Mouse (Mus musculus) bone marrow macrophage, adult 2 months (primary cell): ENCODE measurements around the gene Helt.

Experiments
- CTCF ChIP-seq: IDR thresholded peaks from 2 replicates; pipeline ENCODE4 v1.5.1; 2012; ENCODE audit warnings: low read depth, mild to moderate bottlenecking, low read length, moderate library complexity
- POLR2A ChIP-seq: IDR thresholded peaks from 2 replicates; pipeline ENCODE4 v1.6.1; 2012; ENCODE audit warnings: mild to moderate bottlenecking, low read depth, low read length, borderline replicate concordance

GRCm38 (mm10) chr8:46242946-46243345 lies 51.5 kb downstream of the Helt start:
- TF ChIP-seq POLR2A (no peak), CTCF (no peak)
